Mouse (Mus musculus): ENCODE results near the gene Tnp2.

Gene Tnp2

DNA sequence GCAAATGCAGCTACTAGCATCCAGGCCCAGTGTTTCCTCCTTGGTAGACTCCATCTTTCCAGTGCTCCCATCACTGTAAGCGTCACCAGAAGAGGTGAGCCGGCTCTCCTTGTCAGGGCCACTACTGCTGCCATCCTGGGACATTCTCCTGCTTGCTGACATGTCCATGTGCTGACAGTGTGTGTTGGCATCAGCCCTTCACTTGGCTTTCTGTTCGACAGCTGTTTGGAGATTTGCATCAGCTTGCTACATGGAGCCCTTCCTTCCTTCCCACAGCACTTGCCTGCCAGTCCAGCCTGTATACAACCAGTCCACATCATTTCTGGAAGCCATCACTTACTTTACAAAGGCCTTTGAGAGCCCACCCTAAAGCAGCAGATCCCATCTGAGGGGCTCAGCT is 49.6 kb downstream of the Tnp2 start:
- in situ Hi-C loops (cut with MboI; ENCODE audit: low pct_unique_long_range_greater_than_20kb in 1 of 2, low sequenced_read_pairs in 2 of 2, unreplicated experiment in 1 of 2), result no loop called here
